Mouse (Mus musculus): ENCODE measurements around the gene Rpa2. TPM values are rescaled to one million over a fixed set of nuclear protein-coding genes. Genes with fewer than 3 reads are reported as not detected.
A peak's percentile ranks its signal among the peaks of the same experiment; 100 is the strongest.
"Not testable (repeated sequence)": the region's sequence is repeated elsewhere in the genome, so short reads cannot be mapped to it uniquely, and the experiment has no call there.

The Rpa2 gene
- polyA plus RNA-seq (2012; rRNA removed) = 20.9 and 21.6 TPM in 2 replicates

GRCm38 (mm10) chr4:132767914-132768876 is at the start of gene Rpa2:
Rpa2 (plus strand) TSS chr4:132768332.
- peak; percentile 99 for DNase-seq (ENCODE audit: low read depth)

- no peak for DNase-seq (ENCODE audit: low read depth)
Observed at GRCm38 (mm10) chr4:132728233-132728632, 39.9 kb upstream of the Rpa2 start.

- DNase-seq (ENCODE audit: low read depth) = no peak
Observed at GRCm38 (mm10) chr4:132731616-132732015, 36.5 kb upstream of the Rpa2 start.

DNA sequence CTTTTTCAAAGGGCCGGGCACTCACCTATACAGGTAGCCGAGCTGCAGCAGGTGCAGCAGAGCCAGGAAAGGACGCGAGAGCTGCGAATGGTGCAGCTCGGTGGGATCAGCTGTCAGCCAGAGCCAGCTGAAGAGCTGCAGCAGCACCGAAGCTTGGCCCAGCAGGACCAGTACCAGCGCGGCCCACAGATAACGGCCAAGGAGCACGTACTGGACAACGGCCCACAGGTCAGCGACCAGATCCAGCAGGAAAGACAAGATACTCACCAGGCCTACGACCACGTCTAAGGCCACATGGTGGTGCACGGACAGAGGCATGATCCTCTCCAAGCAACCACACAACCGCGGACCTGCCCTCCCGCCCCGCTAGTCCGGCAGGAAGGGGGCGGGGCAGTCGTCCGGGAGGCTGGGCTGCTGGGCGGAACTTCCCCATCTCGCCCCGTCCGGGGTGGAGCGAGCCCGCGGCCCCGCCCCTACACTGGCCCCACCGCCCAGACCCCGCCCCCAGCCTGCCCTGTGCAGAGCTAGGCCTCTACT is 35.9 kb upstream of the Rpa2 start, which contains the start of gene Xkr8:
Xkr8 (minus strand) TSS at position 399 of the 537 bp plus-strand sequence.
- DNase-seq (ENCODE audit: low read depth) = no peak

- no peak for DNase-seq (ENCODE audit: low read depth)
Observed at GRCm38 (mm10) chr4:132733071-132733770, 34.9 kb upstream of the Rpa2 start.

DNA sequence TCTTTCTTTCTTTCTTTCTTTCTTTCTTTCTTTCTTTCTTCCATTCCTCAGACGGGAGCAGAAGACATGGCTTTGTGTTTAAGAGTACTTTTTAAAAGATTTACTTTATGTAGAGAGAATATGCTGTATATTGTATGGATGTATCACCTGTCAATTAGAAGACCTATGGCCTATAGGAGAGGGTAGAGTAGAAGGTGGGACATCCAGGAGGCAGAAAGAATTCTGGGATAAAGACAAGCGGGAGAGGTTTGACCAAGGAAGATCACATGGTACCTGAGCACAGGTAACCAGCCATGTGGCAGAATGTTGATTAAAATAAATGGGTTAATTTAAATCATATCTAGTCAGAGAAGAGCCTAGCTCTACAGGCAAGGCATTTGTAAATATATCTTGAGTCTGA is 33.4 kb upstream of the Rpa2 start:
- no peak for DNase-seq (ENCODE audit: low read depth)

DNA sequence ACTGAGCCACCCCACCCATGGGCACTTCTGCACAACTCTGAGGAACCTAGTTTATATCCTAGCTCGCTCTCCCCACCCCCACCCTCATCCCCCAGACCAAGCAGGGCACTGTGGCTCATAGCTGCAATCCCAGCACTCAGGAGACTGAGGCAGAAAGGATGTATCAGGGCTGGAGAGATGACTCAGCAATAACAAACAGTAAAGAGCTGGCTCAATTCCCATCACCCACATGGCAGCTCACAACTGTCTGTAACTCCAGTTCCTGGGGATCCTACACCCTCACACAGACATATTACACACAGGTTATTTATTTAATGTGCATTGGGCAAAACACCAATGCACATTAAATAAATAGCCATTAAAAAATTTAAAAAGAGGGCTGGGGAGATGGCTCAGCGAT is 32.7 kb upstream of the Rpa2 start:
- no peak for DNase-seq (ENCODE audit: low read depth)

DNA sequence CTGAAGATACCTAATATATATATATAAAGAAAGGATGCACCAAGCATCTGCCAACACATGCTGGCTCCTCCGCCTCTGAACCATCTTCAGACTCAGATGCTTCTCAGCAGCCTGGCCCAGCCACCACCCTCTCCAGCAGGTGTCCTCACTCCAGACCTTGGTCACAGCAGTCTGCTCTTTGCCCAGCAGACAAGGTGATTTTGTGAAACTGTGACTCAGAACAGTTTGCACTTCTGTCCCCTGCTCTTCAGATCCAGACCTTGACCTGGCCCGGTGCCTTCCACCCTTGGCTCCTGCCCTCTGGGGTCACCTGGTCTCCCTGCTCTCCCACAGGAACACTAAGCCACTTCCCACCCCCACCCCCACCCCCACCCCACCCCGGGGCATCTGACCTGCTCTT is 32.2 kb upstream of the Rpa2 start:
- DNase-seq (ENCODE audit: low read depth) = no peak

DNA sequence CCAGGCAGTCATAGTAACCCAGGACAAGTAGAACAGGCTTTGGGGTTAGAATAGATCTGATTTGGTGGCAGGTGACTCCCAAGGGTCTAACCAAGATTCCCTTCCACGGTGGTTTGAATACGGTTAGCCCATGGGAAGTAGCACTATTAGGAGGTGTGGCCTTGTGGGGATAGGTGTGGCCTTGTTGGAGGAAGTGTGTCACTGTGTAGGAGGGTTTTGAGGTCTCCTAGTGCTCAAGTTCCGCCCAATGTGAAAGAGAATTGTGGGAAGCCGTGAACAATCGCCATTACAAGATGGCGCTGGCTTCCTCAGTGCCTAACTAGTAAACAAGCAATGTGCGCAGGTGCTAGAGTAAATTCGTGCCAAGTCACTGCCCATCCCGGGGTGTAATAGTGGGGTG is 31.0 kb upstream of the Rpa2 start:
- DNase-seq (ENCODE audit: low read depth) = not testable (repeated sequence)

- DNase-seq (ENCODE audit: low read depth) = no peak
Observed at GRCm38 (mm10) chr4:132741491-132741890, 26.6 kb upstream of the Rpa2 start.

GRCm38 (mm10) chr4:132743992-132744911 is 23.9 kb upstream of the Rpa2 start:
- DNase-seq (ENCODE audit: low read depth) = no peak

DNA sequence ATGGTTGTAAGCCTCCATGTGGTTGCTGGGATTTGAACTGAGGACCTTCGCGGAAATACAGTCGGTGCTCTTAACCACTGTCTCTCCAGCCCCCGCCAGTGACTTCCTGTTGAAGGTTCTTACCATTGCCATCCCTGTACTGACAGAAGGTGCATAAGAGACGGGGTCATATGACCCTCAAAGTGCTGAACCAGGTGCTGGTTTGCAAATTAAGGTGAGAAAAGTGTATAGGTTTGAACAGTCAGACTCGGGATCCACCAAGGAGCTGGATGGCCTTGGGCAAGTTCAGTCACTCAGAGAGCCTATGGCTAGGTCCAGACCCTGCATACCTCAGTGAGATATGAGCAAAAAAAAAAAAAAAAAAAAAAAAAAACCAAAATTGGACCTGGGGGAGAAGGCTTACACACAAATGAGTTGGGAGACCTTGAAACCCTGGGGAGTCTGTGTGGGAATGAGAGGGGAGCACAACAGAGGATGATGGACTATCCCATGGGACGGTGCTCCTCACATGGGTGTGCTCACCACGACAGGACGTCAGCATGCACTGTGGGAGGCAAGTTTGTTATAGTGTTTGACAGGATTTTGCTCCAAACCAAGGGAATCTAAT is 21.1 kb upstream of the Rpa2 start:
- DNase-seq (ENCODE audit: low read depth) = no peak

- DNase-seq (ENCODE audit: low read depth) = no peak
Observed at GRCm38 (mm10) chr4:132747664-132748259, 20.4 kb upstream of the Rpa2 start.

DNA sequence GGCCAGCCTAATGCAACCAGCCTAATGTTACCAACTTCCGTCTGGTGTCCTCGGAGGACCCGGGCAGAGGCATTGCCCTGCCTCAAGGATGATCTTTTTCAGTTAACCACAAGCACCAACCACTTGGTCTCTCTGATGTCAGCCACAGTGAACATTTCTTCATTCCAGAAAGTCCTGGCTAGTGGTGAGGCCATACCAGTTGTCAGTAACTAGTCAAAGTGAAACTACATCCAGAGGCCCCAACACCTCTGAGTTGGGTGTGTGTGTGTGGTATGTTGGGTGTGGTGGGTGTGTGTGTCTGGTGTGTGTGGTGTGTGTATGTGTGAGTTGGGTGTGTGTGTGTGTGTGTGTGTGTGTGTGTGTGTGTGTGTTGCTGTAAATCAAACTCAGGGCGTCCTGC is 19.4 kb upstream of the Rpa2 start:
- no peak for DNase-seq (ENCODE audit: low read depth)

DNA sequence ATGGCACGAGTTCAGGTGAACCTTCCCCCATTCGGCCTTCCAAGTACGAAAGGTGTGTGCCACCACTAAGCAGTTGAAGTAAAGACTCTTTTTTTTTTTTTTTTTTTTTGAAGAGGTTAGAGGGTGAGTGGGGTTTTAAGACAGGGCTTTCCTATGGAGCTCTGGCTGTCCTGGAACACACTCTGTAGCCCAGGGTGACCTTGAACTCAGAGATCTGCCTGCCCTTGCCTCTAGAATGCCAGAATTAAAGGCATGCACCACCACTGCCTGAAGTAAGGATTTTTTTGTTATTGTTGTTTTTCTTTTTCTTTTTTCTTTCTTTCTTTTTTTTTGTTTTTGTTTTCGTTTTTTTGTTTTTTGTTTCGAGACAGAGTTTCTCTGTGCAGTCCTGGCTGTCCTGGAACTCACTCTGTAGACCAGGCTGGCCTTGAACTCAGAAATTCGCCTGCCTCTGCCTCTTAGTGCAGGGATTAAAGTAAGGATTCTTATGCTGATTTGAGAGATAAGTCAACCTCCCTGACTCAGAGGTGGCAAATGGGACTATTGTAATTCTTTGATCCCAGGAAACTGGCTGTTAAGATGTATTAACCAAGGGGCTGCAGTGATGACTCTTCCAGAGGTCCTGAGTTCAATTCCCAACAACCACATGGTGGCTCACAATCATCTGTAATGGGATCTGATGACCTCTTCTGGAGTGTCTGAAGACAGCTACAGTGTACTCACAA is 18.7 kb upstream of the Rpa2 start:
- no peak for DNase-seq (ENCODE audit: low read depth)

DNA sequence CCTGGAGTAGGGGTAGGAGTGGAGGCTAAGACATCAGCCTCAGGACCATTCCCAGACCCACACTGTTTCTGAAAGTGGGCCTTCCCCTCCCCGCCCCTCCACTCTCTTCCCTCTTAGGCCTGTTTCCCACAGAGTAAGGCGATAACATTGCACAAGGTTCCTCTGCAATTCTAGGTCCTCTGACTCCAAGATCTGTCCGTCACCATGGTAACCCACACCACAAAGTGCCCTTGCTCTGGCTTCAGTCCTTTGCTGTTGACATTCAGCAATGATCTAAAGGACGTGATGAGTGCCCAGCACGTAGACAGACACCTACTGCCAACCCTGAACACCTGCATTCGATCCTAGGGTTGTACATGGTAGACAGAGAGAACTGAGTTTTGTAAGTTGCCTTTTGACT is 15.1 kb upstream of the Rpa2 start:
- DNase-seq (ENCODE audit: low read depth) = no peak

DNA sequence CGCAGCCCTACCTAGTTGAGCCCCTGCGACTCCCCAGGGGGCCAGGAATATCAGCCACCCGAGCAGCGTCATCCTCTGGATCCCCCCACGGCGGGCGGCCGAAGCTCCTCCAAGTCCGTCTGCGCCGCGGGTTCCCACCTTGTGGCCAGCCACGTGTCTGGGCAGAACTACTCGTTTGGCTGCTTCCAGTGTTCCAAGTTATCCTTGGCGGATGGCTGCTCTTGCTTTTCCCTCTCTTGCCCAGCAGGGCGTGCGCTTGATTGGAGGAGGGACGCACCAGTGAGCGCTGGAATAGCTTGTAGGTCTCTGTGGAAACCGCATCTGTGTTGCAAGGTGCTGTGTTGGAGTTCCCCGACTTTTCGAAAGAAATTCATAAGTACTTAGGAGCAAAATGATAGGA is 11.2 kb upstream of the Rpa2 start, which contains the start of gene Smpdl3b:
Smpdl3b (minus strand) TSS at position 279 of the 400 bp plus-strand sequence.
- peak; percentile 68 for DNase-seq (ENCODE audit: low read depth)

- no peak for DNase-seq (ENCODE audit: low read depth)
Observed at GRCm38 (mm10) chr4:132757633-132758351, 10.3 kb upstream of the Rpa2 start.

DNA sequence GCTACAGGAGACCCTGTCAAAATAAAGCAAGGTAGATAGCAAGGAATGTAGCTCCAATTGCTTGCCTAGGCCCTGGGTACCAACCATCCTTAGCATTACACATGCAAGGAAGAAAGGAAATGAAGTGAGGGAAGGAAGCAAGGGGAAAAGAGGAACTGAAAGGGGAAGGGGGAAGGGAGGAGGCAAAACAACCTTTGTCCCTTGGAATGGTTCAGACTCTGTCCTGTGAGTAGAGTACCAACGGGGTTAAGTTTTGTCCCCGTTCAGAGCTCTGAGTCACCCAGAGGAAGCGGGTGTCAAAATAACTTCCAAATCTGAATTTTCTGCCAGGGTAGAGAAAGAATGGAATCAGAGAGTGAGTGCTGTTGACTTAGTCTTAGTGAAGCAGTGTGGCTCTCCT is 7.8 kb upstream of the Rpa2 start:
- no peak for DNase-seq (ENCODE audit: low read depth)
